Mouse (Mus musculus) spleen, postnatal 14 days (tissue): ENCODE data around the gene Tpm1.

ENCODE experiments used
- DNase-seq, 2 experiments: peaks; one replicate each; pipeline ENCODE4 v3.0.0; 2021 to 2022; ENCODE audit warnings: low spot score in 2 of 2

Tpm1 gene

DNA sequence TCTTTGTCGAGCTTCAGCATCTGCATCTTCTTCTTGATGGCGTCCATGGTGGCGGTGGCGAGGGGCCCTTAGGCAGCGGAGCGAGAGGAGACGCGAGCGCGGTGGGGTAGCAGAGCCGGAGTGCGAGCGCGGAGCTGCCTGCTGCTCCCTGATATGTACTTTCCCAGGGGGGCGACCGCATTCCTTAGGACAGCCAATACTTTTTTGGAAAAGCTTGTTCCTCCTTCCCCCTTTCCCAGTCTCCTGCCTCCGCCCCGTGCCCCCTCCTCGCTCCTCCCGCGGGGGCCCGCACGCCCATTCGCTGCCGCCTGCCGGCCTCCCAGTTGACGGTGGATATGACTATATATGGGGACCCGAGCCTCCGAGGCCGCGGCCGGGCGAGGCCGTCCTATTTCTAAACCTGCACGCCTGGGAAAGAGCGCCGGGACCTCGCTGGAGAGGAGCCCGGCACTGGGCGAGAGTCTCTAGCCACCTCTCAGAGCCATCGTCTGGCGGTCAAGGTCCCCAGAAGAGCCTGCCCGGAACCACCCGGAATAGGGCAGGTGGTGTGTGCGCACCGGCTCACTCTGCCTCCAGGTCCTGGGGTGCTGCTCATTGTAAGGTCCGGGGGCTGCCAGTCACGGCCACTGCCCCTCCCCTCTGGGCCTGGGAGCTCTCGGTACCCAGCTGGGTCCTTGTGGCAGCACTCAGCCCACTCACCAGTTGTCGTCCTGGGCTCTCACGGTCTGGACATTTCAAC lies at the start of gene Tpm1:
Gene Tpm1 (minus strand): TSS at position 321 of the 739 bp plus-strand sequence.
- no peak for DNase-seq

DNA sequence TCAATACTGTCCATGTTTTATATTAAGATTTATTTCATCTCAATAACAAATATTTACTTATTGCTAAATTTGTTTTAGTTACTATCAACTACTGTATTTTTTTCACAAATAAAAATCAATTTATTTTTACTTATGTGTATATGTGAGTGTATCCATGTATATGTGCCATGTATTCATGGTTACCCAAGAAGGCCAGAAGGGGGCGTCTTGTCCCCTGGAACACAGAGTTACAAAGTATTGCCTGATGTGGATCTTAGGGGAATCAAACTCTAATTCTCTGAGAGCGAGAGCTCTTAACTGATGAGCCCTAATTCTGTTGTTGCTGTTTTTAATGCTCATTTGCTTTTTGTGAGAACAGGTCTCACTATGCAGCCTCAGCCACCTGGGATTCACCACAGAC lies 45.2 kb upstream of the Tpm1 start:
- DNase-seq, result no peak

GRCm38 (mm10) chr9:67092210-67092609 lies 43.0 kb upstream of the Tpm1 start:
- no peak for DNase-seq

- DNase-seq, result no peak
Observed at GRCm38 (mm10) chr9:67091598-67091997, 42.4 kb upstream of the Tpm1 start.

DNA sequence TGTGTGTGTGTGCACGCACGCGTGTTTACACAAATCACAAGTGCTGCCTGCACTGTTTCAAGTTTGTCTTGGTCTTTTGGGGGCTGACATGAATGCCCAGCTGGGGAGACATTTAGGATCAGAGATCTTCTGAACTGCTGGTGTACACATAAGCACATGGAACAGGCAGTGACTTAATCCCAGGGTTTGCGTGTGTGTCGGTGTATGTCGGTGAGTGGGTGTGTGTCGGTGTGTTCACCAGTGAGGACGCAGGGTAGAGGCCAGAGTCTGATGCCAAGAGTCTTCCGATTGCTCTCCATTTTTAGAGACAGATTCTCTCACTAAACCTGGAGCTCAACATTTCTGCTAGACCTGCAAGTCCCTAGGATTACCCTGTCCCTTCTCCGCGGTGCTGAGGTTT lies 41.9 kb upstream of the Tpm1 start:
- DNase-seq, result no peak

- DNase-seq, result no peak
Observed at GRCm38 (mm10) chr9:67090633-67091045, 41.4 kb upstream of the Tpm1 start.

DNA sequence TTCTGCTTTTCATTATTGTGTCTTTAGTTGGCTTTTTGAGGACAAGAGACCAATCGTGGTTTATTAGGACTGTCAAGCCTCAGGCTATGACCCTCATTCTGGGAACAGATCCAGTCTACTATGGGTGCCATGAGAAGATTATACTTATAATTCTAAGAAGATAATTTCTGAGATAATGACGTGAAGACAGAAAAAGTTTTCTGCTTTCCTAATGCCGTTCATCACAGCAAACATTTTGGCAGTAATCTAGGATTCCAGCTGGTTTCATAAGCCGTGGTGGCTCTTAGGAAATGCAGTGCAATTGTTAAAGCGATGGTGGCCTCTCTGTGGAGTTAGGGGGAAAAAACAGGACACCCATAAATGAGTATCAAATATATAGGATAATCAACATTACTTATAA lies 40.0 kb upstream of the Tpm1 start:
- no peak for DNase-seq

DNA sequence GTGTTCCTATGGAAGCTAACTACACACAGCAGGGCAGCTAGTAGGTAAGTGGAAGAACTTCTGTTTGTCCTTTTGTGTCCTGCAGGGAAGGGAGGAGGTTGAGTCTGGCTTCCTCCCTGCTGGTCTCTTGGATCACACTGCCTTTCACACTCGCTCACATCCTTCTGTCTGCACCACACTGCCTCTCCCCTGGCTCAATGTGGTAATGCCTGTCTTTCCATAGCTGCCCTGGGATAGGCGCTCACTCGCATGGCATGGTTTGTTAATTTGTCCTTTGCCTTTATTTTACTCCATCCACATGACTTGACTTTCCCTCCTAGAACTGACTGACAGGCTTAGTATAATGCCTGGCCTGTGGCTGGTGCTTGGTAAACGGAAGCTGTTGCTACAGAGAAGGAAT lies 34.6 kb upstream of the Tpm1 start:
- no peak for DNase-seq

DNA sequence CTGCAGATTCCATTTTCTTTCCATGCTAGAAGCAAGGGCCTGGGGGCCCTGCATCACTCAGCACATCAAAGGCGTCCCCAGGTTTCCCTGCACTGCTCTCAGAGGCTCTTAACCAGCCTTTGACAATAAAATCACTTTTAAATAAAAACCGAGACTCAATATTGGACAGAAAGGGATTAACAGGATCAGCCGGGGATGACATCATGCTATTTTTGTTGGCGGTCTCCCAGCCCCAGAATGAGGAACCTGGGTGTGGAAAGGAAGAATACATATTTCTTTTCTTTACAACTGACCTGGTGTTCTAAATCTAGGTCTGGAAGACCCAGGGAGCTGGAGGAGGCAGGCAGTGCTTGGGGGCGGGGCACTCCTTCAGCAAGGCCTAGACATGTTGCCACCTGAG lies 32.5 kb upstream of the Tpm1 start:
- no peak for DNase-seq

- DNase-seq, result no peak
Observed at GRCm38 (mm10) chr9:67077658-67078319, 28.6 kb upstream of the Tpm1 start.

- no peak for DNase-seq
Observed at GRCm38 (mm10) chr9:67077266-67077657, 28.1 kb upstream of the Tpm1 start.

DNA sequence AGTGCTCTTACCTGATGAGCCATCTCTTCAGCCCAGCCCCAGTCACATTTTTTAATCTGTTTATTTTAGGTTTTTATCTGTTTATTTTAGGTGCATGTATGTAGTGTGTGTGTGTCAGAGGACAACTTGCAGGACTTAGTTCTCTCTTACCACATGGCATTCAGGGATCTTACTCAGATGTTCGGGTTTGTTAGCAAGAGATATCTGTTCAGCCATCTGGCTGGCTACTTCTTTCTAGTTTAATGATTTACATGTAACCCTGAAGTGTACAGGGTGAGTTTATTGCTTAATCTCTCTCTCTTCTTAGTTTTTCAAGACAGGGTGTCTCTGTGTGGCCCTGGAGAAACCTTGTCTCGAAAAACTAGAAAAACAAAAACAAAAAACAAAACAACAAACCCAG lies 23.0 kb upstream of the Tpm1 start:
- DNase-seq, result no peak

- no peak for DNase-seq
Observed at GRCm38 (mm10) chr9:67071596-67071995, 22.4 kb upstream of the Tpm1 start.

- no peak for DNase-seq
Observed at GRCm38 (mm10) chr9:67071103-67071502, 21.9 kb upstream of the Tpm1 start.

DNA sequence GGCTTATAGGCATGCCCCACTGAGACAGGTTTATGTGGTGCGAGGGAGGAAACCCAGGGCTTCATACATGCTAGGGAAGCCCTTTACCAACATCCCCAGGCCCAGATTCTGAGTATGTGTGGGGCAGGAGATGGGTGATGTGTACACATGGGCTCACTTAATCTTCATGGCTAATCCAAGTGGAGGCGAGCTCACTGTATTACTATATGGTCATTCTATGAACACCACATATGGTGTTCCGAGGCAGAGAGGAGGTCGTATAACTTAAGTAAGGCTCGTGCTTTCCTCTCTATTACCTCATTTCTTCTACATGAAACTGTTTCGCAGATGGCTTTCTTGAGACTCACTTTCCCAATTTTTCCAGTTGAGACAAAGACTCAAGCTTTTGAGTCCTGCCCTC lies 17.4 kb upstream of the Tpm1 start:
- DNase-seq, result no peak

GRCm38 (mm10) chr9:67059714-67060113 lies 10.5 kb upstream of the Tpm1 start:
- DNase-seq, result no peak

- DNase-seq, result no peak
Observed at GRCm38 (mm10) chr9:67058366-67058765, 9.2 kb upstream of the Tpm1 start.

DNA sequence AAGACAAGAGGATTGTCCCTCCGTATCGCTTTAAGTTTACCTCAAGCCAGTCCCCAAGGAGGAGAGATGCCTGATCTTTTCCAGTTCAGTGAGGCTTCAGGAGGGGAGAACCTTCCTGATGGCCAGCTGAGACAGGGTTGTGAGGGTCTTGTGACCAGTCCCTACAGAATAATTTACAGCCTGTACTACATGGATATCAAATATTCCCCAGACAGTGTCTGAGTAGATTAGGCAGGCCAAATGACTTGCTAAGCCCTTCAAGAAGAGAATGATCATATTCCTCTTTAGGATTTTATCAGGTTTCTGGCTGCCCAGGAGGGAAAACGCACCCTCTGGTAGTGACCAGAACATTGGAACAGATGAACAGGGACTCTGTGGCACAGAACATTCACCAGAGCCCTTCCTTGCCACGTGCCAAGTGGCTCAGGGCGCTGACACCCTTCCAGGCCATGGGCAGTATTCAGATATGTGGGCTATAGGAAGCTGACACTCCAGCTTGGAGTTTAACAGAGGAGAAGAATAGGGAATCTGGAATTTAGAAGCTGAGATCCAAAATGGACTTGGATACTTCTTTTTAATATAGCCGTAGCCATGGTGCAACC lies 1.6 kb upstream of the Tpm1 start:
- no peak for DNase-seq

GRCm38 (mm10) chr9:67049836-67050235 lies 630 bp upstream of the Tpm1 start:
- no peak for DNase-seq

DNA sequence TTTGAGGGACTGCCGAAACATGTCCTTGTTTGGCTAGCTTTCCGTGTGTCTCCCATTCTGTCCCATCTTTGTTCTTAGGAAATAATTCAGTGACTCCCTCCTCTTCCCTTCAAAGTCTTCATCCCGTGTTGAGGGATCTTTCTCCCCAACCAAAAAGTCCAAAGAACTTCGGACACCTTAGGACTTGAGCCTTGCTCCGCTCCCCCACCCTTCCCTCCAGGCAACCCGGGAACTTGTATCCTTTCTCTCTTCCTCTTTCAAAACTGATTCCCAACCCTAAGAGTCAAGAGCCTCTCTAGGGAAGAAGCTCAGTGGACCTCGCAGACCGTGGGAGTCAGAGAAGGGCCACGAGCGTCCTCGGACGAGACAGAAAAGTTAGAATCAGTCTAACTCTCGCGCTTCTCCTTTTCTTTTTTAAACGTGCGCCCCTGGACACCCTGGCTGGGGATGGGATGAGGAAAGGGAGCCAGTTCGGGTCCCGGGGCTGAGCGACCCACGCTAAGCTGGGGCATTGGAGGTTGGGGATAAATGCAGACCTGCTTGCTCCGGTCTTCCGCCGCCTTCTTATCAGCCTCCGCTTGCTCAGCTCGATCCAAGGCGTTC lies 622 bp downstream of the Tpm1 start:
- DNase-seq, result no peak

DNA sequence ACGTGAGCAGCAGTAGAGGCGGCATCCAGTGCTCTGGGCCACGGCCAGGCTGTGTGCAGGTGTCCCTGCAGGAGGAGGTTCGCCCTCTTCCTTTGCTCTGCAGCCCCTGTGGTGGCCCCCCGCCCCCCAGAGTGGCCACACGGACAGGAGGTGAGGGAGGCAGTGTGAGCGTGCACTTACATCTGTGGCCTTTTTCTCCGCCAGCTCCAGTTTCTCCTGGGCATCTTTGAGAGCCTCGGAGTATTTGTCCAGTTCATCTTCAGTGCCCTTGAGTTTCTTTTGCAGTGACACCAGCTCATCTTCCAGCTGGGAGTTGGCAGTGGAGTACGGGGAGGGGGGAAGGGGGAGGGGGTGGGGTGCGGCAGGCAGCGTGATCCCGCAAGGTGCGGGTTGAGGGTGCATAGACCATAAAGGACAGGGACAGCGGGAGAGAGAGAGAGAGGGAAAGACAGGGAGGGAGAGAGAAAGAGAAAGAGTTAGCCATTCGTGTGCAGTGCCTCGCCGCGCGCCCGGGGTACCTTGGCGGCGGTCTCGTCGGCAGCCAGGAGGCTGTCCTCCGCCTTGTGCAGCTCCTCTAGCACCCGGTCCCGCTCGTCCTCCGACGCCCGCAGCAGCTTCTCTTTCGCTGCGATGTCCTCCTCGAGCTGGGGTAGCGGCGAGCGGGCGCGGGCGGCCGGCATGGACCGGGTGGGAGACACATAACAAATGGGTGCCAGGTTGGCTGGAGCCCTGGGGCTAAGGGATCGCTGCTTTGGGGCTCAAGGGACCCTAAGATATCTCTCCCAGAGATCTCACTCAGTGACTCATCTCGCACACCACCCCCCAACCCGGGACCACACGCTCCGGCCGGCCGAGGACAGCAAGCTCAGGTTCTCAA lies 1.4 kb downstream of the Tpm1 start:
- no peak for DNase-seq
